Mouse (Mus musculus) forebrain, embryonic 16.5 days (tissue): ENCODE measurements around the gene Mymx. TPM values are rescaled to one million over a fixed set of nuclear protein-coding genes. Genes with fewer than 3 reads are reported as not detected.
A peak's percentile ranks its signal among the peaks of the same experiment; 100 is the strongest.

ENCODE experiments used
- ATAC-seq: fragments of 200-750 bp; cut with Nextera tagmentation; 2 replicates; pipeline ENCODE4 v1.8.0; 2017; ENCODE audit warnings: mild to moderate bottlenecking, moderate library complexity
- H3K27ac ChIP-seq: fragments of 300-500 bp; sonication (generic); 2 replicates; pipeline ENCODE4 v1.5.1; 2014; ENCODE audit warnings: low read length, control low read depth
- H3K27me3 ChIP-seq: fragments of 300-500 bp; sonication (generic); replicated peaks from 2 replicates; pipeline ENCODE4 v1.6.1; 2014; ENCODE audit warnings: low read length; ENCODE audit not compliant: control insufficient read depth, insufficient read depth
- H3K36me3 ChIP-seq: fragments of 300-500 bp; sonication (generic); 2 replicates; pipeline ENCODE4 v1.6.1; 2014; ENCODE audit not compliant: control insufficient read depth, insufficient read depth
- H3K4me1 ChIP-seq: fragments of 300-500 bp; sonication (generic); replicated peaks from 2 replicates; pipeline ENCODE4 v1.6.1; 2014; ENCODE audit warnings: low read length; ENCODE audit not compliant: control insufficient read depth, insufficient read depth
- H3K4me2 ChIP-seq: fragments of 300-500 bp; sonication (generic); 2 replicates; pipeline ENCODE4 v1.6.1; 2014; ENCODE audit warnings: mild to moderate bottlenecking, low read length, control low read depth
- H3K4me3 ChIP-seq: fragments of 300-500 bp; sonication (generic); replicated peaks from 2 replicates; pipeline ENCODE4 v1.5.1; 2014; ENCODE audit warnings: mild to moderate bottlenecking, low read length, control low read depth
- H3K9ac ChIP-seq: fragments of 300-500 bp; sonication (generic); replicated peaks from 2 replicates; pipeline ENCODE4 v1.6.1; 2014; ENCODE audit warnings: low read depth, low read length, control low read depth
- H3K9me3 ChIP-seq: fragments of 300-500 bp; sonication (generic); 2 replicates; pipeline ENCODE4 v1.6.1; 2016; ENCODE audit warnings: low read length; ENCODE audit not compliant: control insufficient read depth
- WGBS: fragments of 180-500 bp; shearing (Covaris S2); extraction: QIAGEN DNeasy Blood & Tissue Kit; methylation state at CpG from one replicate; pipeline ENCODE4 v1.1.7; 2014; 5-methylcytosine and 5-hydroxymethylcytosine counted together
- polyA plus RNA-seq: library from polyadenylated mRNA; unstranded; fragments of >200 nt; fragmentation: Nextera tagmentation; extraction: Ambion mirVana; gene quantifications from 2 replicates; pipeline ENCODE4 v1.2.1, GENCODE M21; 2015

The Mymx gene
- not detected in 2 replicates for polyA plus RNA-seq

DNA sequence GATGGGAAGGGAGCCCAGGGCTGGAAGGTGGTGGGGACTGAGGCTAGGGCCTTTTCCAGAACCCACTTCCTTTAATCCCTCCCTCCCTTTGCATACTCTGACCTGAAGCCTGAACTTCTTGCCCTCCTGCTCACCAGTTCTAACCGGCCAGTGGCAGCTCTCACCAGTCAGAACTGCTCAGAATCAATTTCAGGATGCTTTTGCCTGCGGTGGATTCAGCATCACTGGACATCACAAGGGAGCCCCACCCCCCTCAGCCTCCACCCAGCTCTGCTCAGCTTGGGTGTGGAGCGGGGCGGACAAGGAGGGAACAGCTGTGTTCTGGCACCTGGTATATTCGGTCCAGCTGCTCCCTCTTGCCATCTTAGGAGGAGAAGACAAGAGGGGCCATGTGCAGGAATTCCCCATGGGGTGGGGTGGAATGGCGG lies at the start of gene Mymx:
TSS of gene Mymx (minus strand) at position 226 of the 428 bp plus-strand sequence.
- Histone ChIP-seq H3K4me1 (peaks cover 9% of the 10 kb centered on the region), H3K9ac (no peak within 1 kb of the TSS), H3K27ac (no peak within 1 kb of the TSS), H3K4me3 (no peak within 1 kb of the TSS), H3K4me2 (no peak within 1 kb of the TSS), H3K27me3 (peaks cover 16% of the 10 kb centered on the region), H3K9me3 (no peaks in the 10 kb centered on the region), H3K36me3 (no peaks in the 10 kb centered on the region)
- WGBS, result 41% methylated on average over 6 of the region's 6 CpGs
- ATAC-seq, result 0 out of 2 replicates have a peak, but pooled peaks have one; percentile 6

GRCm38 (mm10) chr17:45644185-45644584 lies 42.3 kb upstream of the Mymx start:
- H3K4me2 ChIP-seq, result no peak overlapping the region
- no peaks in the 10 kb centered on the region for H3K27me3 ChIP-seq
- H3K4me1 ChIP-seq, result no peaks in the 10 kb centered on the region
- H3K36me3 ChIP-seq, result no peaks in the 10 kb centered on the region
- no peaks in the 10 kb centered on the region for H3K9me3 ChIP-seq
- no peak overlapping the region for H3K9ac ChIP-seq
- 92% methylated on average over 4 of the region's 4 CpGs for WGBS
- H3K27ac ChIP-seq, result no peak overlapping the region
- H3K4me3 ChIP-seq, result no peak overlapping the region
- ATAC-seq, result no peak

GRCm38 (mm10) chr17:45642701-45643100 lies 40.8 kb upstream of the Mymx start:
- H3K4me1 ChIP-seq, result no peaks in the 10 kb centered on the region
- no peak overlapping the region for H3K4me3 ChIP-seq
- no peaks in the 10 kb centered on the region for H3K9me3 ChIP-seq
- no peaks in the 10 kb centered on the region for H3K36me3 ChIP-seq
- no peaks in the 10 kb centered on the region for H3K27me3 ChIP-seq
- no peak overlapping the region for H3K27ac ChIP-seq
- ATAC-seq, result peak; percentile 31; the same call in 1 of the 2 replicates
- no peak overlapping the region for H3K9ac ChIP-seq
- WGBS, result 15% methylated on average over 12 of the region's 12 CpGs
- H3K4me2 ChIP-seq, result no peak overlapping the region

DNA sequence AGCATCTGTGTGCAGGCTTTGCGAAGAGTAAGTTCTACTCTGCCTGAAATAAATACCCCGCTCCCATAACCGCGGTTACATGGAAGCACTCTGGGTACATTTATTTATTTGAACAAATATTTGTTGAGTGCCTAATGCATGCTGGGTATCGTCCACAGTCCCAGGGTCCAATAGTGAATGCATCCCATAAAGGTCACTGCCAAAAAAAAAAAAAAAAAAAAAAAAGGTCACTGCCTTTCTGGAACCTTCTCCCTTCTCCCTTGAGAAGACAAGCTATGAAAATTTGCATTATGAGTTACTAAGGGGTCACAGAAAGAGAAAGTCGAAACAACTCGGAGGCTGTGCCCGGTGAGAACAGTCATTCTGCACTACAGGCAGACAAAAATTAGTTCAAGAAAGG lies 40.1 kb upstream of the Mymx start:
- Histone ChIP-seq H3K9ac (no peak overlapping the region), H3K4me1 (no peaks in the 10 kb centered on the region), H3K27me3 (no peaks in the 10 kb centered on the region), H3K9me3 (no peaks in the 10 kb centered on the region), H3K27ac (no peak overlapping the region), H3K4me3 (no peak overlapping the region), H3K4me2 (no peak overlapping the region), H3K36me3 (no peaks in the 10 kb centered on the region)
- ATAC-seq, result no peak
- 89% methylated on average over 8 of the region's 8 CpGs for WGBS

GRCm38 (mm10) chr17:45638596-45639295 lies 36.8 kb upstream of the Mymx start:
- 81% methylated on average over 14 of the region's 16 CpGs for WGBS
- no peak for ATAC-seq
- Histone ChIP-seq H3K4me3 (no peak overlapping the region), H3K4me1 (no peaks in the 10 kb centered on the region), H3K27ac (no peak overlapping the region), H3K4me2 (no peak overlapping the region), H3K27me3 (no peaks in the 10 kb centered on the region), H3K9me3 (no peaks in the 10 kb centered on the region), H3K9ac (no peak overlapping the region), H3K36me3 (no peaks in the 10 kb centered on the region)

GRCm38 (mm10) chr17:45634033-45634432 lies 32.1 kb upstream of the Mymx start:
- Histone ChIP-seq H3K4me3 (no peak overlapping the region), H3K9ac (no peak overlapping the region), H3K36me3 (no peaks in the 10 kb centered on the region), H3K27me3 (no peaks in the 10 kb centered on the region), H3K4me2 (no peak overlapping the region), H3K9me3 (no peaks in the 10 kb centered on the region), H3K4me1 (peaks cover 11% of the 10 kb centered on the region), H3K27ac (no peak overlapping the region)
- 90% methylated on average over 5 of the region's 5 CpGs for WGBS
- no peak for ATAC-seq

DNA sequence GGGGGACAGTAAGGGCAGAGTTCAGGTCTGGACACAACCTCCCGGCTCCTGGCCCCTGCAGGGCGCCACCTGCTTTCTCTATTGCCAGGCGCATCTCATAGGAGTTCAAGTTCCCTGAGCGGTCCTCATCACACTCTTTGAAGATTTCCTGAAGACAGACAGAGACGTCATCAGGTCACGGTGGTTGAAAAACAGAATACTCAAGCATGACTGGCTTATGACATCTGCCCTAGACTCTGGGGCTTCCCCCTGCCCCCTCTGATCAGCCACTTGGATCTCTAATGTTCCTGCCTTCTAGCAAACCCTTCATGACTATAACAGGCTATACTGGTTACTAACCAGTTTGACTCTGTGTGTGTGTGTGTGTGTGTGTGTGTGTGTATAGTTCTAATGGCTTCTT lies 30.0 kb upstream of the Mymx start:
- 83% methylated on average over 6 of the region's 6 CpGs for WGBS
- no peak for ATAC-seq
- Histone ChIP-seq H3K4me2 (no peak overlapping the region), H3K27ac (no peak overlapping the region), H3K4me3 (no peak overlapping the region), H3K4me1 (peaks cover 11% of the 10 kb centered on the region), H3K9ac (no peak overlapping the region), H3K36me3 (no peaks in the 10 kb centered on the region), H3K9me3 (no peaks in the 10 kb centered on the region), H3K27me3 (no peaks in the 10 kb centered on the region)

DNA sequence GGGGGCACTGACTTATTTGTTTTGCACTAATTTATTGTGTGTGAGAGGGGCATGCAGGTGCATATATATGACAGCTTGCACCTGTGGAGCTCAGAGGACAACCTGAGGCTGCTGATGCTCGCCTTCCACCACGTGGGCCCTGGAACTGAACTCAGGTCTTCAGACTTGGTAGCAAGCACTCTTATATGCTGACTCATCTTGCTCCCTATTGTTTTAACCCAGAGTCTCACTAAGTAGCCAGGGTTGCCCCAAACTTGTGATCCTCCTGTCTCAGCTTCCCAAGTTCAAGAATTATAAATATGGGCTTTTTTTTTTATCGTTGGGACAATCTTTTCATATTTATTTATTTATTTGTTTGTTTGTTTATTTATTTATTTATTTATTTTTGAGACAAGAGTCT lies 29.1 kb upstream of the Mymx start:
- 57% methylated on average over 3 of the region's 3 CpGs for WGBS
- peak overlapping the region; percentile 73; the same call in 1 of the 2 replicates for H3K9ac ChIP-seq
- H3K27me3 ChIP-seq, result no peaks in the 10 kb centered on the region
- peaks cover 15% of the 10 kb centered on the region for H3K4me1 ChIP-seq
- no peak overlapping the region for H3K4me3 ChIP-seq
- H3K9me3 ChIP-seq, result no peaks in the 10 kb centered on the region
- H3K36me3 ChIP-seq, result no peaks in the 10 kb centered on the region
- ATAC-seq, result no peak
- peak overlapping the region; percentile 62 for H3K4me2 ChIP-seq
- no peak overlapping the region for H3K27ac ChIP-seq

DNA sequence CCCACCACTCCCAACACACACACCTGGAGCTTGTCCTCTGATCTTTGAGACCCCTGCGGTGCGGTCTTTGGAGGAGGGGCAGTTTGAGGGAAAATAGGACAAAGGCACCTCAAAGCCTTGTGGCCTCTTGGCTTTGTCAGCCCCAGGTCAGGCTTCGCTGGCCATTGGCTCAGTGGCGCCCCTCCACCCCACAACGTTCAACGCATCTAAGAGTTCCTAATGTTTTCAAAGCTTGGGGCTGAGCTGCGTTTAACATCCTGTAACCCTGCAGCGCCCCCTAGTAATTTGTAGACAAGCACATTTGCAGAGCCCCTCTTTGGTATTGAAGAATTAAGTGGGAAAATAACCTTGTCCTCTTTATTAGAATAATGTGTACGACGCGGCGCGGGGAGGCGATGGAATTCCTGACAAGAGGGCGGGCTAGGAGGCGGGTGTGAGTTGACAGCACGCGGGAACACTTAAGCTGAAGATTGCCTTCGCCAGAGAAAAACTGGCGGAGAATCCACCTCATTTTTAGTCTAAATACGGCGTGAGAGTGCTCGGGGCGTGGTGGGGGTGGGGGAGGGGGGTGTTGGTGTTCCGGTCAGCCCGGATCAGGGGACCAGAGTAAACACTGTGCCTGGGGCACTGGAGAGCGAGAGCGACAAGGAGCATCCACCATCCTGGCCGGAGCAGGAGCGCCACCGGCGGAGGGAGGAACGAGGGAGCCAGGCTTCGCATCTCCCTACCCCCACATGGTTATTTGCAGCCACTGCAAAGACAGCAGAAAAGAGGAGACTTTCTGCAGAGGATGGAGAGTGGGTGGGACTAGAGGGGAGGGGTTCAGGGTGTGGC lies 28.2 kb upstream of the Mymx start:
- H3K9me3 ChIP-seq, result no peaks in the 10 kb centered on the region
- no peaks in the 10 kb centered on the region for H3K36me3 ChIP-seq
- 3% methylated on average over 34 of the region's 34 CpGs for WGBS
- peak overlapping the region; percentile 81 for H3K27ac ChIP-seq
- H3K4me1 ChIP-seq, result peaks cover 15% of the 10 kb centered on the region
- H3K9ac ChIP-seq, result peak overlapping the region; percentile 73
- H3K4me3 ChIP-seq, result peak overlapping the region; percentile 52
- ATAC-seq, result peak; percentile 83
- H3K4me2 ChIP-seq, result peak overlapping the region; percentile 62
- no peaks in the 10 kb centered on the region for H3K27me3 ChIP-seq
